ENCODE assay signal across 8 mouse cellular contexts in genomic region chr11:120101036-120101435, GRCm38 (mm10). TPM values are rescaled to one million over a fixed set of nuclear protein-coding genes. Genes with fewer than 3 reads are reported as not detected.
DNase-seq lines count a peak whose midpoint lies in the region; ATAC-seq and TF ChIP-seq lines count a peak whose summit lies in the region.

No protein-coding gene starts in this region.

- H3K27ac ChIP-seq in kidney, embryonic 14.5 days (ENCODE audit: low read depth, low read length) = no peak overlapping the region
- peak overlapping the region; percentile 71 for H3K27ac ChIP-seq in gastrocnemius, adult 2 months
- H3K27ac ChIP-seq in liver, adult 2 months (replicated peaks; ENCODE audit: insufficient read depth, low read depth, low read length) = no peak overlapping the region

- no peak for ATAC-seq in kidney, embryonic 14.5 days (ENCODE audit: low FRiP score, low TSS enrichment)

- no peak overlapping the region for H3K4me3 ChIP-seq in kidney, embryonic 14.5 days (ENCODE audit: low read length)
- H3K4me3 ChIP-seq in gastrocnemius, adult 2 months = no peak overlapping the region
- H3K4me3 ChIP-seq in liver, adult 2 months (ENCODE audit: insufficient read depth, low read depth, low read length) = no peak overlapping the region

- peaks cover 15% of the 10 kb centered on the region for H3K4me1 ChIP-seq in kidney, embryonic 14.5 days (ENCODE audit: control insufficient read depth, insufficient read depth, low read length)
- peaks cover 11% of the 10 kb centered on the region for H3K4me1 ChIP-seq in liver, adult 2 months (ENCODE audit: control insufficient read depth, insufficient read depth, low read length)

- peak; percentile 83 for DNase-seq in kidney, adult 11 months
- peak; percentile 66 for DNase-seq in cerebellum, adult 11-12 months
- DNase-seq in gastrocnemius, adult 2 months = peak; percentile 68
- peak; percentile 67 to 86 for DNase-seq in kidney, adult 8-10 months
- peak; percentile 59 for DNase-seq in liver, adult 2 months (ENCODE audit: extremely low read depth, low read depth, low spot score)
- peak; percentile 58 to 67 for DNase-seq in natural killer cell, adult 2 months (ENCODE audit: low spot score in 2 of 2)
- peak; percentile 78 for DNase-seq in testis, postnatal 10 days (ENCODE audit: low spot score)

- H3K4me2 ChIP-seq in kidney, embryonic 14.5 days (replicated peaks; ENCODE audit: low read depth, low read length) = no peak overlapping the region

- intact Hi-C loops in gastrocnemius, adult 2 months (cut with DNase I) = loop anchor here (1.0 kb wide), 1 partner anchor 72 kb away; no protein-coding TSS in a partner anchor

- no peaks in the 10 kb centered on the region for H3K27me3 ChIP-seq in kidney, embryonic 14.5 days (ENCODE audit: control insufficient read depth, insufficient read depth, low read length)
- H3K27me3 ChIP-seq in liver, adult 2 months (ENCODE audit: control insufficient read depth, insufficient read depth, low read length) = no peaks in the 10 kb centered on the region

- peaks cover 3% of the 10 kb centered on the region; the same call in 1 of the 2 replicates for H3K79me2 ChIP-seq in liver, adult 2 months (ENCODE audit: control insufficient read depth, insufficient read depth, low read length)

- WGBS in kidney, embryonic 14.5 days = 6% methylated on average over 3 of the region's 3 CpGs
- 5% methylated on average over 3 of the region's 3 CpGs for WGBS in liver, adult 2 months

- no peak for TF ChIP-seq POLR2A in liver, adult 2 months (IDR thresholded peaks at IDR 0.05; ENCODE audit: extremely low read depth, insufficient read depth, low read length)

- no peak overlapping the region for H3K9ac ChIP-seq in kidney, embryonic 14.5 days (ENCODE audit: low read depth, low read length)
- no peak overlapping the region for H3K9ac ChIP-seq in liver, adult 2 months (ENCODE audit: low read depth, low read length)

- peaks cover 30% of the 10 kb centered on the region for H3K36me3 ChIP-seq in kidney, embryonic 14.5 days (ENCODE audit: control insufficient read depth, insufficient read depth, low read length)
- no peaks in the 10 kb centered on the region for H3K36me3 ChIP-seq in liver, adult 2 months (ENCODE audit: control insufficient read depth, insufficient read depth, low read length)

- H3K9me3 ChIP-seq in kidney, embryonic 14.5 days (ENCODE audit: control insufficient read depth, low read length) = no peaks in the 10 kb centered on the region

- peak; percentile 83 for TF ChIP-seq CTCF in gastrocnemius, adult 2 months (IDR thresholded peaks at IDR 0.05)
- peak; percentile 64 for TF ChIP-seq CTCF in liver, adult 2 months (IDR thresholded peaks at IDR 0.05; ENCODE audit: low read depth, low read length)

RNA-seq across cellular contexts. Expression of gene Ndufaf8, which starts 2.3 kb away (rescaled TPM):
- 97.3 and 115 TPM in 2 replicates for polyA plus RNA-seq in kidney, embryonic 14.5 days (2014; fragmentation: Nextera tagmentation; extraction: Ambion mirVana)
- 10 to 100 TPM; 38.3 to 43.3 TPM for total RNA-seq in gastrocnemius, adult 2 months (2021)
- 13.7 and 19.9 TPM in 2 replicates for total RNA-seq in liver, adult 2 months (2014; rRNA removed)
- polyA plus RNA-seq in liver, adult 2 months (2012; rRNA removed) = 55.4 and 59.8 TPM in 2 replicates

RNA-seq across cellular contexts. Expression of gene Tepsin, which starts 2.5 kb away (rescaled TPM):
- 12.2 and 15.6 TPM in 2 replicates for polyA plus RNA-seq in kidney, embryonic 14.5 days (2014; fragmentation: Nextera tagmentation; extraction: Ambion mirVana)
- 1 to 10 TPM; 4.5 to 5.5 TPM for total RNA-seq in gastrocnemius, adult 2 months (2021)
- total RNA-seq in liver, adult 2 months (2014; rRNA removed) = 4.6 and 7.4 TPM in 2 replicates
- polyA plus RNA-seq in liver, adult 2 months (2012; rRNA removed) = 16.5 and 24.9 TPM in 2 replicates

RNA-seq across cellular contexts. Expression of gene Cep131, which starts 14.4 kb away (rescaled TPM):
- 19.9 and 28.1 TPM in 2 replicates for polyA plus RNA-seq in kidney, embryonic 14.5 days (2014; fragmentation: Nextera tagmentation; extraction: Ambion mirVana)
- total RNA-seq in gastrocnemius, adult 2 months (2021) = 1 to 10 TPM; 5.3 to 9.5 TPM
- 1.9 and 2.2 TPM in 2 replicates for total RNA-seq in liver, adult 2 months (2014; rRNA removed)
- 2.3 and 2.8 TPM in 2 replicates for polyA plus RNA-seq in liver, adult 2 months (2012; rRNA removed)

RNA-seq across cellular contexts. Expression of gene Slc38a10, which starts 50.1 kb away (rescaled TPM):
- polyA plus RNA-seq in kidney, embryonic 14.5 days (2014; fragmentation: Nextera tagmentation; extraction: Ambion mirVana) = 81.2 and 89.0 TPM in 2 replicates
- 10 to 100 TPM; 32.2 to 51.7 TPM for total RNA-seq in gastrocnemius, adult 2 months (2021)
- 41.1 and 47.8 TPM in 2 replicates for total RNA-seq in liver, adult 2 months (2014; rRNA removed)
- polyA plus RNA-seq in liver, adult 2 months (2012; rRNA removed) = 75.1 and 90.2 TPM in 2 replicates

RNA-seq across cellular contexts. Expression of gene Aatk, which starts 54.1 kb away (rescaled TPM):
- polyA plus RNA-seq in kidney, embryonic 14.5 days (2014; fragmentation: Nextera tagmentation; extraction: Ambion mirVana) = 1.3 and 1.9 TPM in 2 replicates
- 1 to 10 TPM; 2.8 to 2.9 TPM for total RNA-seq in gastrocnemius, adult 2 months (2021)
- total RNA-seq in liver, adult 2 months (2014; rRNA removed) = 1.0 and 1.2 TPM in 2 replicates
- polyA plus RNA-seq in liver, adult 2 months (2012; rRNA removed) = 2.0 and 2.6 TPM in 2 replicates
